Mouse (Mus musculus) neural tube, embryonic 15.5 days (tissue): Measurements from ENCODE around the gene Thra. TPM values are rescaled to one million over a fixed set of nuclear protein-coding genes. Genes with fewer than 3 reads are reported as not detected.
"Not testable (repeated sequence)": the region's sequence is repeated elsewhere in the genome, so short reads cannot be mapped to it uniquely, and the experiment has no call there.

Experiments
- ATAC-seq: fragments of 200-750 bp; cut with Nextera tagmentation; 2 replicates; pipeline ENCODE4 v1.8.0; 2017; ENCODE audit warnings: mild to moderate bottlenecking, moderate TSS enrichment, moderate library complexity; ENCODE audit not compliant: low FRiP score
- H3K27ac ChIP-seq: fragments of 300-500 bp; sonication (generic); replicated peaks from 2 replicates; pipeline ENCODE4 v1.5.1; 2015; ENCODE audit warnings: mild to moderate bottlenecking, inconsistent platforms
- H3K27me3 ChIP-seq: fragments of 300-500 bp; sonication (generic); replicated peaks from 2 replicates; pipeline ENCODE4 v1.6.1; 2015; ENCODE audit warnings: inconsistent platforms
- H3K36me3 ChIP-seq: fragments of 300-500 bp; sonication (generic); 2 replicates; pipeline ENCODE4 v1.6.1; 2015; ENCODE audit warnings: inconsistent platforms
- H3K4me1 ChIP-seq: fragments of 300-500 bp; sonication (generic); 2 replicates; pipeline ENCODE4 v1.6.1; 2015; ENCODE audit warnings: inconsistent platforms
- H3K4me2 ChIP-seq: fragments of 300-500 bp; sonication (generic); 2 replicates; pipeline ENCODE4 v1.6.1; 2015; ENCODE audit warnings: inconsistent platforms, mild to moderate bottlenecking, moderate library complexity
- H3K4me3 ChIP-seq: fragments of 300-500 bp; sonication (generic); replicated peaks from 2 replicates; pipeline ENCODE4 v1.5.1; 2015; ENCODE audit warnings: mild to moderate bottlenecking, inconsistent platforms
- H3K9ac ChIP-seq: fragments of 300-500 bp; sonication (generic); replicated peaks from 2 replicates; pipeline ENCODE4 v1.6.1; 2015; ENCODE audit warnings: mild to moderate bottlenecking, inconsistent platforms
- H3K9me3 ChIP-seq: fragments of 300-500 bp; sonication (generic); replicated peaks from 2 replicates; pipeline ENCODE4 v1.6.1; 2016; ENCODE audit warnings: inconsistent platforms
- WGBS: fragments of 180-500 bp; shearing (Covaris S2); methylation state at CpG from one replicate; pipeline ENCODE4 v1.1.7; 2015; ENCODE audit warnings: mixed read lengths; 5-methylcytosine and 5-hydroxymethylcytosine counted together
- polyA plus RNA-seq: library from polyadenylated mRNA; unstranded; fragments of >200 nt; fragmentation: Nextera tagmentation; extraction: Ambion mirVana; gene quantifications from 2 replicates; pipeline ENCODE4 v1.2.1, GENCODE M21; 2015

Gene Thra
- polyA plus RNA-seq, 1 experiment from 2014 or later: 125 TPM

DNA sequence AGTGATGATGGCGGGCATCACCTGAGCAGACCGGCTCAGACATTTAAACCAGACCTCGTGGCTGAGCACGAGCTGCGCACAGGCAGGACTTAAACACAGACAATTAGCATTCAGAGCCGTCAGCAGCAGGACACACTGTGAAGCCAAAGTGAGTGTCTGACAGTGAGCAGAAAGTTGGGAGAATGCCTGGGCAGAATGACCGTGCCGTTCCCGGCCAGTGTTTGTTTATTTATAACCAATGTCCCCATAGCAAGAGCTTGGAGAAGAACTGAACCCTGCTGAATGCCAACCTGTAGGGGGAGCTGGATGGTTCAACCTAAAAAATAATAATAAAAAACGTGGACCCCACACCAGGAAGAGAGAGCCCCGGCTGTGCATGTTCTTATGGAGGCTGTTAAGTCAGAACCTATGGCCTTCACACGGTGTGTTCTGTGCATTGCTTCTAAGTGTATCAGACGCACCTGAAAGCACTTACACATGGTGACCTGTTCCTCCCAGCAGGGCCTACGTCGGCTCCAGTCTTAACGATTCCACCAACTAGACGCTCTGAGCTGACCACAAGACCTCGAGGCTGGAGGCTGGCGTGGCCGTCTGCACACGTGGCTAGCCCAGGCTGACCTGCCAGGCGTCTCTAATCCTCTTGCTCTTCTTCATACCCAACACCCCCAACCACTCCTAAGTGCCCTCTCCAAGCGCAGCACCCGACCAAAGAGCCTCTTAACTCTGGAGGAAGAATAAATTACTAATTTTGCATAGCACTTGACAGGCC lies 18.8 kb upstream of the Thra start:
- H3K27me3 ChIP-seq: no peaks in the 10 kb centered on the region
- peaks cover 34% of the 10 kb centered on the region for H3K36me3 ChIP-seq
- H3K4me3 ChIP-seq: no peak overlapping the region
- no peak for ATAC-seq
- no peaks in the 10 kb centered on the region for H3K9me3 ChIP-seq
- H3K4me1 ChIP-seq: peaks cover 16% of the 10 kb centered on the region
- H3K9ac ChIP-seq: no peak overlapping the region
- 0 out of 2 replicates have a peak overlapping the region, but pooled peaks have one; percentile 38 for H3K27ac ChIP-seq
- no peak overlapping the region for H3K4me2 ChIP-seq
- WGBS: 70% methylated on average over 24 of the region's 24 CpGs

- Histone ChIP-seq H3K4me1 (peaks cover 13% of the 10 kb centered on the region), H3K9ac (no peak overlapping the region), H3K9me3 (no peaks in the 10 kb centered on the region), H3K4me3 (no peak overlapping the region), H3K27ac (no peak overlapping the region), H3K4me2 (no peak overlapping the region), H3K27me3 (no peaks in the 10 kb centered on the region), H3K36me3 (peaks cover 38% of the 10 kb centered on the region)
- 84% methylated on average over 7 of the region's 7 CpGs for WGBS
- ATAC-seq: no peak
Measured at GRCm38 (mm10) chr11:98723098-98723497, 17.3 kb upstream of the Thra start.

GRCm38 (mm10) chr11:98725926-98726506 lies 14.4 kb upstream of the Thra start:
- Histone ChIP-seq H3K4me1 (peaks cover 20% of the 10 kb centered on the region), H3K4me2 (no peak overlapping the region), H3K36me3 (peaks cover 34% of the 10 kb centered on the region), H3K4me3 (no peak overlapping the region), H3K27me3 (no peaks in the 10 kb centered on the region), H3K9ac (no peak overlapping the region), H3K27ac (no peak overlapping the region), H3K9me3 (no peaks in the 10 kb centered on the region)
- ATAC-seq: no peak
- 96% methylated on average over 15 of the region's 15 CpGs for WGBS

GRCm38 (mm10) chr11:98729119-98729588 lies 11.3 kb upstream of the Thra start, which contains the start of gene Med24:
Gene Med24 (minus strand): TSS chr11:98729435.
- Histone ChIP-seq H3K9me3 (no peaks in the 10 kb centered on the region), H3K27ac (peak within 1 kb of the TSS; percentile 87), H3K36me3 (peaks cover 34% of the 10 kb centered on the region), H3K4me1 (peaks cover 17% of the 10 kb centered on the region), H3K9ac (peak within 1 kb of the TSS; percentile 64), H3K27me3 (no peaks in the 10 kb centered on the region), H3K4me3 (peak within 1 kb of the TSS; percentile 71), H3K4me2 (peak within 1 kb of the TSS; percentile 78)
- peak; percentile 93 for ATAC-seq
- WGBS: 0% methylated on average over 16 of the region's 16 CpGs

DNA sequence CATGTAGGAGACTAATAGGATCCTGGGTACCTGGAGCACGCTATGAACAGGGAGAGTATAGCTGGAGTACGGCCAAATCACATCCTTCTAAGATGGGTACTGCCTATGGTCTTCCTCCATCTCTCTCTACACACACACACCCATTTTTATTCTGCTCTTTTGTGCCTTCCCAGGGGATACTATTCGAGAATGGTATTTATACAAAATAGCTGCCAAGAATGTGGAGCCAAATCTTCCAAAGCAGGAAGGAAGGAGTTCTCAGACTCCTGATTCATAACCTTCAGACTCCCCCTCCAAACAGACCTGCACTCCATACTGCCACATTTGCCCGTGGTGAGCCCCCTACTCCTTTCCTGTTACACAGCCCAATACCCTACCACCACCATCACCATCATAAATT lies 9.7 kb upstream of the Thra start:
- ATAC-seq: no peak
- Histone ChIP-seq H3K27me3 (no peaks in the 10 kb centered on the region), H3K27ac (no peak overlapping the region), H3K4me3 (no peak overlapping the region), H3K9me3 (no peaks in the 10 kb centered on the region), H3K9ac (no peak overlapping the region), H3K36me3 (peaks cover 20% of the 10 kb centered on the region), H3K4me1 (peaks cover 17% of the 10 kb centered on the region), H3K4me2 (no peak overlapping the region)
- 59% methylated on average over 4 of the region's 4 CpGs for WGBS

- no peaks in the 10 kb centered on the region for H3K9me3 ChIP-seq
- no peak for ATAC-seq
- H3K4me2 ChIP-seq: no peak overlapping the region
- WGBS: 53% methylated on average over 5 of the region's 5 CpGs
- H3K9ac ChIP-seq: no peak overlapping the region
- peaks cover 16% of the 10 kb centered on the region for H3K36me3 ChIP-seq
- no peak overlapping the region for H3K4me3 ChIP-seq
- H3K27ac ChIP-seq: no peak overlapping the region
- H3K4me1 ChIP-seq: peaks cover 17% of the 10 kb centered on the region
- H3K27me3 ChIP-seq: no peaks in the 10 kb centered on the region
Measured at GRCm38 (mm10) chr11:98731134-98731533, 9.3 kb upstream of the Thra start.

GRCm38 (mm10) chr11:98734020-98734419 lies 6.4 kb upstream of the Thra start:
- Histone ChIP-seq H3K9me3 (no peaks in the 10 kb centered on the region), H3K4me2 (no peak overlapping the region), H3K9ac (no peak overlapping the region), H3K36me3 (no peaks in the 10 kb centered on the region), H3K27me3 (no peaks in the 10 kb centered on the region), H3K27ac (no peak overlapping the region), H3K4me3 (no peak overlapping the region), H3K4me1 (peaks cover 20% of the 10 kb centered on the region)
- 82% methylated on average over 3 of the region's 3 CpGs for WGBS
- no peak for ATAC-seq

GRCm38 (mm10) chr11:98735111-98735510 lies 5.3 kb upstream of the Thra start:
- WGBS: 97% methylated on average over 4 of the region's 4 CpGs

DNA sequence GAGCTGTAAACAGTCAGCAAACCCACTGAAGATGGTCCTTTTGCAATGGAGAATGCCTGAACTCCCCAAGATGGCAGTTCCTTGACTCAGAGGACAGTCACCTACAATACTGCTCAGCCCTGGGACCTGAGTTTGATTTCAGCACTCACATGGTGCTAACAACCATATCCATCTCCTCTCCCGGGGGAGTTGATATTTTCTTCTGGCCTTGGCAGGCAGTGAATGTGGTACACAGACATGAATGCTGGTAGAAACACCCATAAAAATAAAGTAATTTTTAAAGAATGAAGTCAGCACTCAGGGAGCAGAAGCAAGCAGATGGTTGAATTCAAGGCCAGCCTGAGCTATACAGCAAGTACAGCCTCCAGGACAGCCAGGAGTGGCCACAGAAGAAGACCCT lies 4.3 kb upstream of the Thra start:
- no peaks in the 10 kb centered on the region for H3K9me3 ChIP-seq
- no peaks in the 10 kb centered on the region for H3K36me3 ChIP-seq
- no peak overlapping the region for H3K4me2 ChIP-seq
- H3K9ac ChIP-seq: no peak overlapping the region
- H3K27me3 ChIP-seq: no peaks in the 10 kb centered on the region
- ATAC-seq: no peak
- H3K4me3 ChIP-seq: no peak overlapping the region
- peaks cover 33% of the 10 kb centered on the region for H3K4me1 ChIP-seq
- no peak overlapping the region for H3K27ac ChIP-seq
- 78% methylated on average over 1 of the region's 1 CpGs for WGBS

More at GRCm38 (mm10) chr11:98735111-98735510, 5.3 kb upstream of the Thra start:
- no peak overlapping the region for H3K4me2 ChIP-seq
- no peaks in the 10 kb centered on the region for H3K36me3 ChIP-seq
- no peaks in the 10 kb centered on the region for H3K9me3 ChIP-seq
- no peak overlapping the region for H3K9ac ChIP-seq
- no peak for ATAC-seq
- H3K4me1 ChIP-seq: peaks cover 24% of the 10 kb centered on the region
- H3K27ac ChIP-seq: no peak overlapping the region
- no peak overlapping the region for H3K4me3 ChIP-seq
- no peaks in the 10 kb centered on the region for H3K27me3 ChIP-seq

- H3K4me3 ChIP-seq, H3K36me3 ChIP-seq, H3K27ac ChIP-seq, H3K4me2 ChIP-seq, H3K27me3 ChIP-seq, H3K9me3 ChIP-seq, H3K9ac ChIP-seq, ATAC-seq: not testable (repeated sequence)
- H3K4me1 ChIP-seq: peaks cover 32% of the 10 kb centered on the region
- WGBS: 92% methylated on average over 2 of the region's 2 CpGs
Measured at GRCm38 (mm10) chr11:98737220-98737619, 3.2 kb upstream of the Thra start.

- H3K9ac ChIP-seq: no peak overlapping the region
- H3K4me1 ChIP-seq: peaks cover 40% of the 10 kb centered on the region
- WGBS: 23% methylated on average over 4 of the region's 4 CpGs
- H3K27me3 ChIP-seq: no peaks in the 10 kb centered on the region
- H3K36me3 ChIP-seq: no peaks in the 10 kb centered on the region
- peak overlapping the region; percentile 99 for H3K27ac ChIP-seq
- 0 out of 2 replicates have a peak overlapping the region, but pooled peaks have one; percentile 11 for H3K4me2 ChIP-seq
- ATAC-seq: no peak
- H3K9me3 ChIP-seq: no peaks in the 10 kb centered on the region
- H3K4me3 ChIP-seq: no peak overlapping the region
Measured at GRCm38 (mm10) chr11:98738428-98738911, 2.0 kb upstream of the Thra start.

DNA sequence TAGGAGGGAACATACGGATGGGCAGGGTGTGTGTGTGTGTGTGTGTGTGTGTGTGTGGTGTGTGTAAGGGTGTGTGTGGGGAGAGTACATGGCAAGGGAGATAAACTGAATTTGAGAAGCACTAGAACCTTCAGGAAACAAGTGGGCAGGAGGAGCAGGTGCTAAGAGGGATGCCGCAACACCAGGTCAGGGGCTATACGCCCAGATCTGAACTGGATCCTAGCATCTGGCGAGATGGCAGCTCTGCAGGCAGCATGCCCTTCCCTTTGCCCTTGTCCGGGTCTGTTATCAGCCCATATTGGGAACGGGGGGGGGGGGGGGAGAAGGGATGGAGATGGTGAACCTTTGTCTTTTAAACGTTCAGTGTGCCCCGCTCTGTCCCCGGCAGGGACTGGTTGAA lies 1.5 kb upstream of the Thra start:
- no peaks in the 10 kb centered on the region for H3K27me3 ChIP-seq
- H3K4me3 ChIP-seq: no peak overlapping the region
- H3K9ac ChIP-seq: no peak overlapping the region
- peaks cover 44% of the 10 kb centered on the region for H3K4me1 ChIP-seq
- no peak for ATAC-seq
- no peaks in the 10 kb centered on the region for H3K9me3 ChIP-seq
- WGBS: 65% methylated on average over 9 of the region's 9 CpGs
- H3K27ac ChIP-seq: peak overlapping the region; percentile 99; the same call in 1 of the 2 replicates
- 0 out of 2 replicates have a peak overlapping the region, but pooled peaks have one; percentile 11 for H3K4me2 ChIP-seq
- no peaks in the 10 kb centered on the region for H3K36me3 ChIP-seq
